Mouse (Mus musculus) 3T3-L1 (cell line): ENCODE results near the gene Diras1.

Experiments used
- DNase-seq: peaks from one replicate; pipeline ENCODE4 v3.0.0-alpha.2; 2015; ENCODE audit warnings: low read depth, low spot score

Gene Diras1

GRCm38 (mm10) chr10:81028219-81028618 lies 2.8 kb upstream of the Diras1 start:
- DNase-seq, result no peak

- DNase-seq, result peak; percentile 91
Observed at GRCm38 (mm10) chr10:81027331-81027730, 1.9 kb upstream of the Diras1 start.

- no peak for DNase-seq
Observed at GRCm38 (mm10) chr10:81026857-81027256, 1.4 kb upstream of the Diras1 start.

- DNase-seq, result no peak
Observed at GRCm38 (mm10) chr10:81025047-81025621, 328 bp downstream of the Diras1 start.

GRCm38 (mm10) chr10:81024346-81024937 lies 1.0 kb downstream of the Diras1 start:
- DNase-seq, result no peak

GRCm38 (mm10) chr10:81022744-81023143 lies 2.7 kb downstream of the Diras1 start:
- peak; percentile 39 for DNase-seq

GRCm38 (mm10) chr10:81021547-81022110 lies 3.8 kb downstream of the Diras1 start:
- DNase-seq, result no peak

- no peak for DNase-seq
Observed at GRCm38 (mm10) chr10:81020207-81020606, 5.3 kb downstream of the Diras1 start.

GRCm38 (mm10) chr10:81019687-81020086 lies 5.8 kb downstream of the Diras1 start:
- DNase-seq, result no peak

- peak; percentile 30 for DNase-seq
Observed at GRCm38 (mm10) chr10:81018326-81018725, 7.1 kb downstream of the Diras1 start.

- DNase-seq, result peak; percentile 64
Observed at GRCm38 (mm10) chr10:81016645-81017044, 8.8 kb downstream of the Diras1 start.

GRCm38 (mm10) chr10:81015666-81016065 lies 9.8 kb downstream of the Diras1 start:
- no peak for DNase-seq

GRCm38 (mm10) chr10:81014393-81015384 lies 10.8 kb downstream of the Diras1 start, which contains the start of gene Gng7:
TSS of gene Gng7 (minus strand) at chr10:81014945.
- DNase-seq, result peak; percentile 52

GRCm38 (mm10) chr10:81010851-81011250 lies 14.6 kb downstream of the Diras1 start:
- no peak for DNase-seq

- DNase-seq, result no peak
Observed at GRCm38 (mm10) chr10:81007240-81007639, 18.2 kb downstream of the Diras1 start.

GRCm38 (mm10) chr10:81006005-81006677 lies 19.3 kb downstream of the Diras1 start:
- no peak for DNase-seq

GRCm38 (mm10) chr10:81001161-81001560 lies 24.3 kb downstream of the Diras1 start:
- DNase-seq, result no peak

- DNase-seq, result no peak
Observed at GRCm38 (mm10) chr10:81000197-81001062, 25.0 kb downstream of the Diras1 start.

- peak; percentile 91 for DNase-seq
Observed at GRCm38 (mm10) chr10:80999362-81000196, 25.9 kb downstream of the Diras1 start.
